Mouse (Mus musculus): ENCODE measurements around the gene Gm21760.
"Not testable (repeated sequence)": the region's sequence is repeated elsewhere in the genome, so short reads cannot be mapped to it uniquely, and the experiment has no call there.

Gene Gm21760

GRCm38 (mm10) chrY:80133479-80133878 lies at the start of gene Gm21760:
TSS of gene Gm21760 (plus strand) at chrY:80133779.
- not testable (repeated sequence) for DNase-seq (ENCODE audit: low spot score)
